Mouse (Mus musculus) liver, embryonic 14.5 days (tissue): Measurements from ENCODE around the gene Zbtb3. TPM values are rescaled to one million over a fixed set of nuclear protein-coding genes. Genes with fewer than 3 reads are reported as not detected.
A peak's percentile ranks its signal among the peaks of the same experiment; 100 is the strongest.

Source experiments
- ATAC-seq: fragments of 200-750 bp; cut with Nextera tagmentation; 2 replicates; pipeline ENCODE4 v1.8.0; 2017; ENCODE audit warnings: moderate number of reproducible peaks, mild to moderate bottlenecking, moderate library complexity; ENCODE audit not compliant: insufficient read depth
- DNase-seq, 3 experiments: peaks; one replicate each; pipeline ENCODE4 v3.0.0-alpha.2; 2012 to 2013; ENCODE audit warnings: low read depth in 3 of 3, low spot score in 3 of 3
- H3K27ac ChIP-seq: fragments of 300-500 bp; sonication (generic); 2 replicates; pipeline ENCODE4 v1.5.1; 2014; ENCODE audit warnings: moderate library complexity, mild to moderate bottlenecking, control low read depth, inconsistent platforms
- H3K27me3 ChIP-seq: fragments of 300-500 bp; sonication (generic); 2 replicates; pipeline ENCODE4 v1.6.1; 2014; ENCODE audit warnings: mild to moderate bottlenecking, low read length, moderate library complexity; ENCODE audit not compliant: control insufficient read depth, insufficient read depth
- H3K36me3 ChIP-seq: fragments of 300-500 bp; sonication (generic); replicated peaks from 2 replicates; pipeline ENCODE4 v1.6.1; 2014; ENCODE audit warnings: low read depth; ENCODE audit not compliant: control insufficient read depth, insufficient read depth
- H3K4me1 ChIP-seq, 2 experiments: fragments of 200-500 bp in 1 of 2; fragments of 300-500 bp in 1 of 2; sonication (generic) in 1 of 2; replicated peaks; 2 replicates each; pipeline ENCODE4 v1.6.1; 2012 to 2014; ENCODE audit warnings: antibody characterized with exemption in 1 of 2, inconsistent platforms in 1 of 2, low read length in 1 of 2; ENCODE audit not compliant: control insufficient read depth in 2 of 2, insufficient read depth in 2 of 2
- H3K4me2 ChIP-seq: fragments of 300-500 bp; sonication (generic); 2 replicates; pipeline ENCODE4 v1.6.1; 2014; ENCODE audit warnings: low read depth, mild to moderate bottlenecking, control low read depth, moderate library complexity
- H3K4me3 ChIP-seq, 2 experiments: fragments of 200-500 bp in 1 of 2; fragments of 300-500 bp in 1 of 2; sonication (generic) in 1 of 2; 2 replicates each; pipeline ENCODE4 v1.5.1; 2012 to 2014; ENCODE audit warnings: low read depth in 2 of 2, low read length in 2 of 2, mild to moderate bottlenecking in 2 of 2, control low read depth in 1 of 2, inconsistent platforms in 1 of 2, moderate library complexity in 1 of 2; ENCODE audit not compliant: insufficient read depth in 1 of 2
- H3K9ac ChIP-seq: fragments of 300-500 bp; sonication (generic); replicated peaks from 2 replicates; pipeline ENCODE4 v1.6.1; 2014; ENCODE audit warnings: mild to moderate bottlenecking, control low read depth, moderate library complexity
- H3K9me3 ChIP-seq: fragments of 300-500 bp; sonication (generic); 2 replicates; pipeline ENCODE4 v1.6.1; 2016; ENCODE audit warnings: low read length, mixed read lengths; ENCODE audit not compliant: control insufficient read depth
- CTCF ChIP-seq: IDR thresholded peaks from 2 replicates; pipeline ENCODE4 v1.5.1; 2016; ENCODE audit warnings: antibody characterized with exemption, low read depth, control low read depth
- EP300 ChIP-seq: IDR thresholded peaks from 2 replicates; pipeline ENCODE4 v1.6.1; 2016; ENCODE audit warnings: antibody characterized with exemption, low read depth
- WGBS: fragments of 180-500 bp; shearing (Covaris S2); extraction: QIAGEN DNeasy Blood & Tissue Kit; methylation state at CpG from one replicate; pipeline ENCODE4 v1.1.7; 2014; ENCODE audit not compliant: insufficient replicate concordance; 5-methylcytosine and 5-hydroxymethylcytosine counted together
- polyA plus RNA-seq, 2 experiments: library from polyadenylated mRNA; depleted of rRNA in 1 of 2; stranded (reverse) in 1 of 2; unstranded in 1 of 2; fragments of >200 nt; fragmentation: Nextera tagmentation in 1 of 2; extraction: Ambion mirVana in 1 of 2; gene quantifications; 2 replicates each; pipeline versions ENCODE4 v1.2.1 to v1.2.3; 2012 to 2014

Zbtb3 gene
- polyA plus RNA-seq, 2 experiments, result 0.98 to 1.5 TPM

DNA sequence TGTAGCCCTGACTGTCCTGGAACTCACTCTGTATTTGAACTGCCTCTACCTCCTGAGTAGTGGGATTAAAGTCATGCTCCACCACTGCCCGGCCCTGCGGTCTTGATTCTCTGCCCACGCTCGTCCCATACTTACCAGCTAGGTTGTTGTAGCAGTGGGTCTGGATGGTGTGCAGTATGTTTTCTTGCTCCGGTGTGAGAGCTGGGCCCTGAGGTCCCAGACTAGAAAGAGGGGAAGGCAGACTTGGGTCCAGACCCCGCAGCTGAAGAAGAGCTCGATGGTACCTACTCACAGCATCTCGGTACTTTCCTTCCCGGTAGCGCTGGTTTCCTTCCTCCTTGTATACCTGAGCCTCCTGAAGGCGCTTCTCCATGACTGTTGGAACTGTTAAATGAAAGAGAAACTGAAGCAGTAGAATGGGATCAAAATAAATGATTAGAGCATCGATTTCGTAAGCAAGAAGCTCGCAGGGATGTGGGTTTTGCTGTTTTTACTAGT, 16.0 kb downstream of the Zbtb3 start:
- Histone ChIP-seq H3K4me1 (peaks cover 9 to 25% of the 10 kb centered on the region in 2 experiments), H3K4me3 (peak overlapping the region; percentile 90 to 96), H3K36me3 (peaks cover 43% of the 10 kb centered on the region), H3K9ac (peak overlapping the region; percentile 98), H3K27ac (peak overlapping the region; percentile 86), H3K27me3 (no peaks in the 10 kb centered on the region), H3K9me3 (no peaks in the 10 kb centered on the region), H3K4me2 (peak overlapping the region; percentile 91)
- DNase-seq (no peak), ATAC-seq (no peak)
- TF ChIP-seq CTCF, result no peak
- WGBS, result 11% methylated on average over 14 of the region's 14 CpGs

DNA sequence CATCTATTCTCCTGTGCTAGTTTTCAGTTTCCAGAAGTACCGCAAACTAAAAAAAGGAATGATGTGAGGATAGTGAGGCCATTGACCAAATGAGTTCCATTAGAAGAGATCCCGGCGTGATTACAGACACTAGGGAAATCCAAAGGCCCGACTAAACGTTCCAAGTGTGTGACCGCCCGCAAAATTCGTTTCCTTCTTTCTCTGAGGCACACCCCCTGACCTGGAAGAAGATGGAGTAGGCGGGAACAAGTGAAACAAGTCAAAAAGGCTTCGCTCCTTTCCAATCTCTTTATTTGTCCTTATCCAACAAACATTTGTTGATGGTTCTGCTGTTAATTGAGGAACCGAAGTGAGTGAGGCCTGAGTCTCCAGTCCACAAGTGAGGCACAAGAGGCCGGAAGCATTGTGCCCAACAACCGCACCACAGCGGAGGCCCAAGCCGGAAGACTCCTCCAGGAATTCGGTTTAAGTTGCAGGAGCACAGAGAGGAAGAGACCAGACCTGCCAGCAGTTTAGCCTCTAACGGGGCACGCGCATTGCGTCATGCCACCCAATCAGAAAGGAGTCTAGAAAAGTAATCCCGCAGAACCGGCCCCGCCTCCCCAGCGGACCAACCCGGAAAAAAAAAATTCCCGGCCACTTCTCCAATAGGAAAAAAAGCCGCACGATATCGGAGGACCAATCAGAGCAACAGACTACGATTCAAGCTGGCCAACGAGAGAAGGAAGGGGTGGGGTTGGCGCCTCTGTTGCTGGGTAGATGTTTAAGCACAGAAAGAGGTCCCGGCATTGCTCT, 16.6 kb downstream of the Zbtb3 start, which contains the start of gene Ttc9c:
Gene Ttc9c, minus strand, starts transcription at position 533 of the 795 bp plus-strand sequence.
- Histone ChIP-seq H3K27me3 (no peaks in the 10 kb centered on the region), H3K4me2 (peak within 1 kb of the TSS; percentile 91), H3K9me3 (no peaks in the 10 kb centered on the region), H3K4me1 (peaks cover 9 to 25% of the 10 kb centered on the region in 2 experiments), H3K4me3 (peak within 1 kb of the TSS; percentile 90 to 96), H3K9ac (peak within 1 kb of the TSS; percentile 98), H3K27ac (peak within 1 kb of the TSS; percentile 86), H3K36me3 (peaks cover 44% of the 10 kb centered on the region)
- peak; percentile 1; the same call in 1 of the 2 replicates for TF ChIP-seq CTCF
- TF ChIP-seq EP300, result no peak
- DNase-seq, result peak; percentile 97 to 98 (median 97)
- WGBS, result under 1% methylated on average over 33 of the region's 33 CpGs
- peak; percentile 79 for ATAC-seq

GRCm38 (mm10) chr19:8819596-8820423, 17.5 kb downstream of the Zbtb3 start, which contains the start of gene Hnrnpul2:
TSS of gene Hnrnpul2 (plus strand) at chr19:8820010.
- TF ChIP-seq CTCF (peak; percentile 24; the same call in 1 of the 2 replicates), EP300 (no peak; the same call in 1 of the 2 replicates)
- WGBS, result under 1% methylated on average over 82 of the region's 83 CpGs
- Histone ChIP-seq H3K4me1 (peaks cover 9 to 25% of the 10 kb centered on the region in 2 experiments), H3K4me2 (peak within 1 kb of the TSS; percentile 91), H3K27ac (peak within 1 kb of the TSS; percentile 86), H3K4me3 (peak within 1 kb of the TSS; percentile 90 to 96), H3K27me3 (no peaks in the 10 kb centered on the region), H3K36me3 (peaks cover 48% of the 10 kb centered on the region), H3K9me3 (no peaks in the 10 kb centered on the region), H3K9ac (peak within 1 kb of the TSS; percentile 98)
- DNase-seq, result peak; percentile 95 to 97 (median 96)
- peak; percentile 91 for ATAC-seq

- Histone ChIP-seq H3K9me3 (no peaks in the 10 kb centered on the region), H3K4me3 (peak overlapping the region; percentile 90 to 96), H3K36me3 (peaks cover 50% of the 10 kb centered on the region), H3K4me1 (peaks cover 9 to 25% of the 10 kb centered on the region in 2 experiments), H3K9ac (peak overlapping the region; percentile 98), H3K27me3 (no peaks in the 10 kb centered on the region), H3K4me2 (peak overlapping the region; percentile 91), H3K27ac (peak overlapping the region; percentile 86)
- TF ChIP-seq EP300 (no peak), CTCF (no peak)
- ATAC-seq, result peak; percentile 66
- DNase-seq, result peak in 2 of 3 experiments; percentile 48 to 49
- under 1% methylated on average over 48 of the region's 48 CpGs for WGBS
Observed at GRCm38 (mm10) chr19:8820424-8820956, 18.1 kb downstream of the Zbtb3 start.
